Mouse (Mus musculus) brain, embryonic 14.5 days (tissue): Measurements from ENCODE around the gene Ctnnal1.

ENCODE experiments used
- CTCF ChIP-seq: fragments of 200-500 bp; IDR thresholded peaks from 2 replicates; pipeline ENCODE4 v1.5.1; 2012; ENCODE audit warnings: inconsistent platforms, mild to moderate bottlenecking, moderate library complexity, borderline replicate concordance; ENCODE audit not compliant: insufficient read depth, insufficient read length; ENCODE audit errors: extremely low read depth
- POLR2A ChIP-seq: fragments of 200-500 bp; IDR thresholded peaks from 2 replicates; pipeline ENCODE4 v1.6.1; 2012; ENCODE audit warnings: mild to moderate bottlenecking, inconsistent platforms, borderline replicate concordance; ENCODE audit not compliant: poor library complexity, insufficient read depth, insufficient read length, severe bottlenecking; ENCODE audit errors: extremely low read depth

- TF ChIP-seq CTCF (no peak), POLR2A (no peak)
These were observed 27.6 kb upstream of the Ctnnal1 start for GRCm38 (mm10) chr4:56892501-56893115.
